Mouse (Mus musculus) left cerebral cortex, adult 2 months (tissue): ENCODE results near the gene Phldb2. TPM values are rescaled to one million over a fixed set of nuclear protein-coding genes. Genes with fewer than 3 reads are reported as not detected.

Source experiments
- DNase-seq, 2 experiments: peaks; one replicate each; pipeline ENCODE4 v3.0.0; 2021 to 2022; ENCODE audit warnings: low spot score in 2 of 2, mixed read lengths in 1 of 2; ENCODE audit errors: extremely low spot score in 1 of 2
- H3K27ac ChIP-seq: fragments of 200-600 bp; 2 replicates; pipeline ENCODE4 v1.8.1; 2022
- H3K4me3 ChIP-seq: fragments of 200-600 bp; 2 replicates; pipeline ENCODE4 v1.8.1; 2022
- CTCF ChIP-seq: fragments of 200-600 bp; IDR thresholded peaks from 2 replicates; pipeline ENCODE4 v1.8.1; 2022; ENCODE audit warnings: antibody characterized with exemption, mild to moderate bottlenecking, moderate library complexity
- intact Hi-C: fragments of 180-260 bp; cut with DNase I; formaldehyde crosslinking; loops from one replicate; pipeline ENCODE4 v1.15.1; 2025
- total RNA-seq, 2 experiments: library from RNA; stranded (reverse); gene quantifications; 2 replicates each; pipeline ENCODE4 v1.2.3; 2021

Gene Phldb2
- total RNA-seq, 2 experiments from 2014 or later, result 6.0 to 6.1 TPM

- no peak for DNase-seq
- Histone ChIP-seq H3K27ac (no peak overlapping the region), H3K4me3 (no peak overlapping the region)
- TF ChIP-seq CTCF, result no peak
- intact Hi-C loops, result no loop called here
These were observed 123.1 kb downstream of the Phldb2 start for GRCm38 (mm10) chr16:45830096-45830866.

- Histone ChIP-seq H3K4me3 (no peak overlapping the region), H3K27ac (no peak overlapping the region)
- TF ChIP-seq CTCF, result no peak
- intact Hi-C loops, result no loop called here
- no peak for DNase-seq
These were observed 128.1 kb downstream of the Phldb2 start for GRCm38 (mm10) chr16:45825309-45825708.

- no peak for TF ChIP-seq CTCF
- intact Hi-C loops, result no loop called here
- DNase-seq, result no peak
- no peak overlapping the region for H3K4me3 ChIP-seq
- H3K27ac ChIP-seq, result no peak overlapping the region
These were observed 129.4 kb downstream of the Phldb2 start for GRCm38 (mm10) chr16:45824025-45824424.

GRCm38 (mm10) chr16:45819911-45820310, 133.5 kb downstream of the Phldb2 start:
- DNase-seq, result no peak
- TF ChIP-seq CTCF, result no peak
- Histone ChIP-seq H3K4me3 (no peak overlapping the region), H3K27ac (no peak overlapping the region)
- intact Hi-C loops, result loop anchor here (10.0 kb wide), 1 partner anchor 135 kb away; no protein-coding TSS in a partner anchor

- Histone ChIP-seq H3K4me3 (no peak overlapping the region), H3K27ac (no peak overlapping the region)
- intact Hi-C loops, result loop anchor here (2.0 to 10.0 kb wide), 2 partner anchors 61 to 133 kb away; no protein-coding TSS in a partner anchor
- TF ChIP-seq CTCF, result no peak
- no peak for DNase-seq
These were observed 135.6 kb downstream of the Phldb2 start for GRCm38 (mm10) chr16:45817795-45818194.

- no peak overlapping the region for H3K27ac ChIP-seq
- intact Hi-C loops, result loop anchor here (2.0 to 10.0 kb wide), 2 partner anchors 60 to 132 kb away; no protein-coding TSS in a partner anchor
- TF ChIP-seq CTCF, result peak; percentile 66
- no peak overlapping the region for H3K4me3 ChIP-seq
- DNase-seq, result no peak
These were observed 136.7 kb downstream of the Phldb2 start for GRCm38 (mm10) chr16:45816670-45817069.

GRCm38 (mm10) chr16:45814611-45815010, 138.8 kb downstream of the Phldb2 start:
- no peak for DNase-seq
- H3K27ac ChIP-seq, result no peak overlapping the region
- no peak overlapping the region for H3K4me3 ChIP-seq
- intact Hi-C loops, result loop anchor here (10.0 kb wide), 1 partner anchor 130 kb away; no protein-coding TSS in a partner anchor
- no peak for TF ChIP-seq CTCF

- H3K27ac ChIP-seq, result no peak overlapping the region
- TF ChIP-seq CTCF, result no peak
- H3K4me3 ChIP-seq, result no peak overlapping the region
- no peak for DNase-seq
- intact Hi-C loops, result loop anchor here (1.0 to 10.0 kb wide), 3 partner anchors 45 to 127 kb away; no protein-coding TSS in a partner anchor
These were observed 141.6 kb downstream of the Phldb2 start for GRCm38 (mm10) chr16:45811788-45812187.

- DNase-seq, result peak; percentile 11 to 29
- Histone ChIP-seq H3K27ac (peak overlapping the region; percentile 76), H3K4me3 (no peak overlapping the region)
- no peak for TF ChIP-seq CTCF
- intact Hi-C loops, result loop anchor here (1.0 to 10.0 kb wide), 3 partner anchors 44 to 126 kb away; no protein-coding TSS in a partner anchor
These were observed 142.5 kb downstream of the Phldb2 start for GRCm38 (mm10) chr16:45810829-45811326.

- peak overlapping the region; percentile 67; the same call in 1 of the 2 replicates for H3K27ac ChIP-seq
- no peak for DNase-seq
- no peak for TF ChIP-seq CTCF
- intact Hi-C loops, result loop anchor here (2.0 to 10.0 kb wide), 2 partner anchors 43 to 125 kb away; no protein-coding TSS in a partner anchor
- H3K4me3 ChIP-seq, result no peak overlapping the region
These were observed 143.2 kb downstream of the Phldb2 start for GRCm38 (mm10) chr16:45810155-45810554.

GRCm38 (mm10) chr16:45804708-45805107, 148.7 kb downstream of the Phldb2 start:
- intact Hi-C loops, result no loop called here
- TF ChIP-seq CTCF, result no peak
- no peak for DNase-seq

GRCm38 (mm10) chr16:45800406-45800805, 153.0 kb downstream of the Phldb2 start:
- DNase-seq, result no peak
- H3K27ac ChIP-seq, result no peak overlapping the region
- no peak overlapping the region for H3K4me3 ChIP-seq
- intact Hi-C loops, result no loop called here
- TF ChIP-seq CTCF, result no peak; the same call in 1 of the 2 replicates

More at GRCm38 (mm10) chr16:45804708-45805107, 148.7 kb downstream of the Phldb2 start:
- no peak overlapping the region for H3K27ac ChIP-seq
- no peak overlapping the region for H3K4me3 ChIP-seq
